Mouse (Mus musculus) cerebellum, adult 8-10 months (tissue): ENCODE results near the gene Mid1.
"Not testable (repeated sequence)": the region's sequence is repeated elsewhere in the genome, so short reads cannot be mapped to it uniquely, and the experiment has no call there.

Experiments used
- DNase-seq: peaks from one replicate; pipeline ENCODE4 v3.0.0; 2022

Mid1 gene

GRCm38 (mm10) chrX:170003536-170003935, 318.5 kb downstream of the Mid1 start:
- not testable (repeated sequence) for DNase-seq

DNA sequence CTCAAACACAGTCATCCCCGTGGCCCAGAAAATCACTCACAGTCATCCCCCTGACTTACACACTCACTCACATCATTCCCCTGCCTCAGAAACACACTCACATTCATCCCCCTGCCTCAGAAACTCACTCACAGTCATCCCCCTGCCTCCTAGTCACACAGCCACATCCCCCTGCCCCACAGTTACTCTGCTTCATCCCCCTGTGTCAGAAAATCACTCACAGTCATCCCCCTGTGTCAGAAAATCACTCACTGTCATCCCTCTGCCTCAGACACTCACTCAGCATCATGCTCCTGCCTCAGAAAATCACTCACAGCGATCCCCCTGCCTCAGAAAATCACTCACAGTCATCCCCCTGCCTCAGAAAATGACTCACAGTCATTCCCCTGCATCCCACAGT, 319.2 kb downstream of the Mid1 start:
- DNase-seq = not testable (repeated sequence)

DNA sequence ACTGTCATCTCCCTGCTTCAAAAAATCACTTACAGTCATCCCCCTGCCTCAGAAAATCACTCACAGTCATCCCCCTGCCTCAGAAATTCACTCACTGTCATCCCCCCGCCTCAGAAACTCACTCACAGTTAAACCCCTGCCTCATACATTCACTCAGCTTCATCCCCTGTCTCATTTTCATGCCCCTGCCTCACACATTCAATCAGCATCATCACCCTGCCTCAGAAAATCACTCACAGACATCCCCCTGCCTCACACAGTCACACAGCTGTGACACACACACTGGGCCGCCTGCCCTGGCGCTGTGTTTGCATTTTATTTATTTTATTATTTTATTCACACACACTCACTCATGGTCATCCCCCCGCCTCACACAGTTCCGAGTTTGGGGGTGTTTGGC, 319.8 kb downstream of the Mid1 start:
- DNase-seq = not testable (repeated sequence)

DNA sequence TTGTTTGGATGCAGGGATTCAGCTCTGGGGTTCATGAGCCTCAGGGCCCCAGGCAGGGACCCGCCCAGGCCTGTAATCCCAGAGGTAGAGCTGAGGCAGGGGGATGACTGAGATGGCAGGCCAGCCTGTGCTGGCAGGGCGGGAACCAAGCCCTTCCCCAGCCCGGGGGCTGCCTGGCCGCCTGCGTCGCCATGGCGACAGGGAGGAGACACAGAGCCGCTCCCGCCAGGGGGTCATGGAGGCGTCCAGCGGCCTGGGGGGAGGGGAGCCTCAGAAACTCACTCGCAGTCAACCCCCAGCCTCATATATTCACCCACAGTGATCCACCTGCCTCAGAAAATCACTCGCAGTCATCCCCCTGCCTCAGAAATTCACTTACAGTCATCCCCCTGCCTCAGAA, 320.2 kb downstream of the Mid1 start:
- not testable (repeated sequence) for DNase-seq

GRCm38 (mm10) chrX:170005695-170006297, 320.8 kb downstream of the Mid1 start:
- DNase-seq = not testable (repeated sequence)

DNA sequence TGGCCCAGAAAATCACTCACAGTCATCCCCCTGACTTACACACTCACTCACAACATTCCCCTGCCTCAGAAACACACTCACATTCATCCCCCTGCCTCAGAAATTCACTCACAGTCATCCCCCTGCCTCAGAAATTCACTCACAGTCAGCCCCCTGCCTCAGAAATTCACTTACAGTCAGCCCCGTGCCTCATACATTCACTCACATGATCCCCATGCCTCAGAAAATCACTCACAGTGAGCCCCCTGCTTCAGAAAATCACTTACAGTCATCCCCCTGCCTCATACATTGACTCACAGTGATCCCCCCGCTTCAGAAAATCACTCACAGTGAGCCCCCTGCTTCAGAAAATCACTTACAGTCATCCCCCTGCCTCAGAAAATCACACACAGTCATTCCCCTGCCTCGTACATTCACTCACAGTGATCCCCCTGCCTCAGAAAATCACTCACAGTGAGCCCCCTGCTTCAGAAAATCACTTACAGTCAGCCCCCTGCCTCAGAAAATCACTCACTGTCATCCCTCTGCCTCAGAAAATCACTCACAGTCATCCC, 321.8 kb downstream of the Mid1 start:
- DNase-seq = not testable (repeated sequence)

DNA sequence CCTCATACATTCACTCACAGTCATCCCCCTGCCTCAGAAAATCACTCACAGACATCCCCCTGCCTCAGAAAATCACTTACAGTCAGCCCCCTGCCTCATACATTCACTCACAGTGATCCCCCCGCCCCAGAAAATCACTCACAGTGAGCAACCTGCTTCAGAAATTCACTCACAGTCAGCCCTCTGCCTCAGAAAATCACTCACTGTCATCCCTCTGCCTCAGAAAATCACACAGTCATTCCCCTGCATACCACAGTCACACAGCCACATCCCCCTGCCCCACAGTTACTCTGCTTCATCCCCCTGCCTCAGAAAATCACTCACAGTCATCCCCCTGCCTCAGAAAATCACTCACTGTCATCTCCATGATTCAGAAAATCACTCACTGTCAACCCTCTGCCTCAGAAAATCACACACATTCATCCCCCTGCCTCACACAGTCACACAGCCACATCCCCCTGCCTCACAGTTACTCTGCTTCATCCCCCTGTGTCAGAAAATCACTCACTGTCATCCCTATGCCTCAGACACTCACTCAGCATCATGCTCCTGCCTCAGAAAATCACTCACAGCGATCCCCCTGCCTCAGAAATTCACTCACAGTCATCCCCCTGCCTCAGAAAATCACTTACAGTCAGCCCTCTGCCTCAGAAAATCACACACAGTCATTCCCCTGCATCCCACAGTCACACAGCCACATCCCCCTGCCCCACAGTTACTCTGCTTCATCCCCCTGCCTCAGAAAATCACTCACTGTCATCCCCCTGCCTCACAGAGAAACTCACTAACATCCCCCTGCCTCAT, 322.6 kb downstream of the Mid1 start:
- DNase-seq = not testable (repeated sequence)

DNA sequence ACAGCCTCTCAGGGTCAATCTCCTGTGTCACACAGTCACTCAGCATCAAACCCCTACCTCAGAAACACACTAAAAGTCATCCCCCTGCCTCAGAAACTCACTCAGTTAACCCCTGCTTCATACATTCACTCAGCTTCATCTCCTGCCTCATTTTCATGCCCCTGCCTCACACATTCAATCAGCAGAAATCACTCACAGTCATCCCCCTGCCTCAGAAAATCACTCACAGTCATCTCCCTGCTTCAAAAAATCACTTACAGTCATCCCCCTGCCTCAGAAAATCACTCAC, 323.1 kb downstream of the Mid1 start:
- not testable (repeated sequence) for DNase-seq

DNA sequence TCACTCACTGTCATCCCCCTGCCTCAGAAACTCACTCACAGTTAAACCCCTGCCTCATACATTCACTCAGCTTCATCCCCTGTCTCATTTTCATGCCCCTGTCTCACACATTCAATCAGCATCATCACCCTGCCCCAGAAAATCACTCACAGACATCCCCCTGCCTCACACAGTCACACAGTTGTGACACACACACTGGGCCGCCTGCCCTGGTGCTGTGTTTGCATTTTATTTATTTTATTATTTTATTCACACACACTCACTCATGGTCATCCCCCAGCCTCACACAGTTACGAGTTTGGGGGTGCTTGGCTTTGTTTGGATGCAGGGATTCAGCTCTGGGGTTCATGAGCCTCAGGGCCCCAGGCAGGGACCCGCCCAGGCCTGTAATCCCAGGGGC, 323.6 kb downstream of the Mid1 start:
- DNase-seq = peak; percentile 63

DNA sequence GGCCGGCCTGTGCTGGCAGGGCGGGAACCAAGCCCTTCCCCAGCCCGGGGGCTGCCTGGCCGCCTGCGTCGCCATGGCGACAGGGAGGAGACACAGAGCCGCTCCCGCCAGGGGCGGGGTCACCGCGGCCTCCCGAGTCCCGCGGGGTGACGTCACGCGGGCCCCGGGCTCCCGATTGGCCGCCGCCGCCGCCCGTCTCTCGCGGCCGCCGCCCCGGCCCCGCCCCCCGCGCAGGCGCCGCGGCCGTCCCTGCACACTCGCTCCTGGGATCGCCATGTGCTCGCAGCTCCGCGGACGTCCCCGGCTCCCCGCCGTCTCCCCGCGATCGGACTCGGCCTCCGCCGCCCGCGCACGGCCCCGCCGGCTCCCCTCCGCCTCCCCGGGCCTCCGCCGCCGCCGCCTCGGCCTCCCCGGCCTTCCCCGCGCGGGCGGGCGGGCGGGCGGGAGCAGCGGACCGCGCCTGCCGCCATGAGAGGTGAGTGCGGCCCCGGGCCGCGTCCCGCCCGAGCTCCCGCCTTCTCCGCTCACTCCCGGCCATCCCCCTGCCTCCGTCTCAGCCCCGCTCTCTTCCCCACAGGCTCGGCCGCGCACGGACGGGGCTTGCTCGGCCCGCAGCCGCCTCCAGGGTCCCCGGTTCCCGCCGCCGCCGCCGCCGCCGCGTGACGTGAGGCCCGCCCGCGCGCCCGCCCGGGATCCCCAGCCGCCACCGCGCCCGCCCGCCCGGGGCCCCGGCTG, 324.2 kb downstream of the Mid1 start, which contains the start of gene Gm21887:
Gene Gm21887, plus strand, starts transcription at position 644 of the 735 bp plus-strand sequence.
- DNase-seq = peak; percentile 95

DNA sequence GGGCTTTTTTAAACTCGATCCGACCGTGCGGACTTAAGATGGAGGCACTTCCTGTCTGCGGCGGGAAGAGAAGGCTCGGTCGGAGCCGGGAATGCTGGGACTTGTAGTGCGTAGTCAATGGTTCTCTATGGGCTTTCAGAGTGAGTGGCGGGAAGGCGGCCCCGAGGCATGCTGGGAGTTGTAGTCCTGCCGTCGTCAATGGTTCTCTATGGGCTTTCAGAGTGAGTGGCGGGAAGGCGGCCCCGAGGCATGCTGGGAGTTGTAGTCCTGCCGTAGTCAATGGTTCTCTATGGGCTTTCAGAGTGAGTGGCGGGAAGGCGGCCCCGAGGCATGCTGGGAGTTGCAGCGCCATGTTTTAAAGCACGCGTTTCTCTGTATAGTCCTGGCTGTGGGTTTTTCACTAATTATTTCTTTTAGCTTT, 324.8 kb downstream of the Mid1 start:
- DNase-seq = peak; percentile 100

DNA sequence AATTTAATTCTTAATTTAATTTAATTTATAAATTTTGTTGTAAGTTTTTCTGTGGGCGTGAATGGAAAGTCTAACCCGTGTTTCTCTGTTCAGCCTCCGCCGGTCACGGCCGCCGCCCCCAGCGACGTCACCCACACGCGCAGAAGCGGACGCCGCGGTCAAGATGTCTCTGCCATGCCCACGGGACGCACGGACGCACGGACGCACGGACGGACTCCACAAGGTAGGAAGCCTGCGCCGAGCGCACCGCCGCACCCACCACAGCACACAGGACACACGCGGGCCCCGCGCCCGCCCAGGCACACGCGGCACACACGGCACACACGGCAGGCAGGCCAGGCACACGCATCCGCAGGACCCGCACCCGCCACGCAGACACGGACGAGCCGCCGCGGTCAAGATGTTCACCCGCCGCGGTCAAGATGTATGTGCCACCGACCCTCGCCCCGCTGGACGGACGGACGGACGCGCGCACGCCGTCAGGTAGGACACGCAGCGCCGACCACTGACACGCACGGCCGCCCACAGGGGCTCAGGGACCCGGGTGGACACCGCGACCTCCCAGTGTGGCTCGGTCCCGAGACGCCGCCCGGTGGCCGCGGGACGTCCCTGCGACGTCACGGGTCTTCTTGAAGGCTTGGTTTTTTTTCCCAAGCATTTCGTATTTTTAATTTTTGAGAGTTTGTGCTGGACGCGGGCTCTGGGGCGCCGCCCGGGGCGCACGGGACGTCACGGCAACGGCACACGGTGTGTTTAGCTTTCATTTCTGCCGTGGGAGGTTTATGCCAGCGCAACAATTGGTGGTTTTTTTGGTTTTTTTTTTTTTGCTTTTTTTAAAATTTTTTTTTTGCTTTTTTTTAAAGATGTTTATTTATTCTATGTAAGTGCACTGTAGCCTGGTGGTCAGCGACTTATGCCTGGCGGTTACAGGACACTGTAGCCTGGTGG, 325.9 kb downstream of the Mid1 start:
- peak; percentile 73 for DNase-seq

- DNase-seq = not testable (repeated sequence)
Observed at GRCm38 (mm10) chrX:170011529-170011879, 326.5 kb downstream of the Mid1 start.

DNA sequence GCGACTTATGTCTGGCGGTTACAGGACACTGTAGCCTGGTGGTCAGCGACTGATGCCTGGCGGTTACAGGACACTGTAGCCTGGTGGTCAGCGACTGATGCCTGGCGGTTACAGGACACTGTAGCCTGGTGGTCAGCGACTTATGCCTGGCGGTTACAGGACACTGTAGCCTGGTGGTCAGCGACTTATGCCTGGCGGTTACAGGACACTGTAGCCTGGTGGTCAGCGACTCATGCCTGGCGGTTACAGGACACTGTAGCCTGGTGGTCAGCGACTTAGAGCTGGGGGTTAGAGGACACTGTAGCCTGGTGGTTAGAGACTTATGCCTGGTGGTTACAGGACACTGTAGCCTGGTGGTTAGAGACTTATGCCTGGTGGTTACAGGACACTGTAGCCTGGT, 328.4 kb downstream of the Mid1 start:
- DNase-seq = not testable (repeated sequence)

DNA sequence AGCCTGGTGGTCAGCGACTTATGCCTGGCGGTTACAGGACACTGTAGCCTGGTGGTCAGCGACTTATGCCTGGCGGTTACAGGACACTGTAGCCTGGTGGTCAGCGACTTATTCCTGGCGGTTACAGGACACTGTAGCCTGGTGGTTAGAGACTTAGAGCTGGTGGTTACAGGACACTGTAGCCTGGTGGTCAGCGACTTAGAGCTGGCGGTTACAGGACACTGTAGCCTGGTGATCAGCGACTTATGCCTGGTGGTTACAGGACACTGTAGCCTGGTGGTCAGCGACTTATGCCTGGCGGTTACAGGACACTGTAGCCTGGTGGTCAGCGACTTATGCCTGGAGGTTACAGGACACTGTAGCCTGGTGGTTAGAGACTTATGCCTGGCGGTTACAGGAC, 329.0 kb downstream of the Mid1 start:
- not testable (repeated sequence) for DNase-seq

GRCm38 (mm10) chrX:170015883-170016282, 330.9 kb downstream of the Mid1 start:
- DNase-seq = not testable (repeated sequence)

DNA sequence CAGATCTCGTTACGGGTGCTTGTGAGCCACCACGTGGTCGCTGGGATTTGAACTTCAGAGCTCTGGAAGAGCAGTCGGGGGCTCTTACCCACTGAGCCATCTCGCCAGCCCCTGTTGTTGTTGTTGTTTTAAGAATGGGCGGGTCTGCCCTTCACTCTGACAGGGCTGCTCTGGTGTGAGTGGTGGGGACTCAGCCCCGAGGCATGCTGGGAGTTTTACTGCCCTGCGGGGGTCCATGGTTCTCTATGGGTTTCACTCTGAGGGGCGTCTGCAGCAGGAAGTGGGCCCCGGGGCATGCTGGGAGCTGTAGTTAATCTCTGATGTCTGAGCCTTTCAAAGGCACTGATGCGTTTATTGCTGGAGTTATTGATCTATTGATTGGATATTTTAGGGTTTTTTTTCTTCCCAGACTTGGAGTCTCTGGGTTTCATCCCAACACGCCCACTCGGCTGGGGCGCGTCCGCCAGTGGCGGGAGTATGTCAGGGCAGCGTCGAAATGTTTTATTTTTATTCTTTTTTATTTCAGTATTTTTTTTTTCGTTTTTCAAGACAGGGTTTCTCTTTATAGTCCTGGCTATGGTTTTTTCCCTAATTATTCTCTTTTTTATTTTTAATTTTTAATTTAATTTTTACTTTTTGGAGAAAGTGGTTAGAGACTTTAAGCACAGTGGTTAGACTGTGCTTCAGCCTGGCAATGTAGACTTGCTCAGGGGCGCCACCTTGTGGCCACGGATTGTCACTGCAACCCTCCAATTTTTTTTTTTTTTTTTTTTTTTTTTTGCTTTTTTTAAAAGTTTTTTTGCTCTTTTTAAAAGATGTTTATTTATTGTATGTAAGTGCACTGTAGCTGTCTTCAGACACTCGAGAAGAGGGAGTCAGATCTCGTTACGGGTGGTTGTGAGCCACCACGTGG, 332.6 kb downstream of the Mid1 start:
- DNase-seq = not testable (repeated sequence)

DNA sequence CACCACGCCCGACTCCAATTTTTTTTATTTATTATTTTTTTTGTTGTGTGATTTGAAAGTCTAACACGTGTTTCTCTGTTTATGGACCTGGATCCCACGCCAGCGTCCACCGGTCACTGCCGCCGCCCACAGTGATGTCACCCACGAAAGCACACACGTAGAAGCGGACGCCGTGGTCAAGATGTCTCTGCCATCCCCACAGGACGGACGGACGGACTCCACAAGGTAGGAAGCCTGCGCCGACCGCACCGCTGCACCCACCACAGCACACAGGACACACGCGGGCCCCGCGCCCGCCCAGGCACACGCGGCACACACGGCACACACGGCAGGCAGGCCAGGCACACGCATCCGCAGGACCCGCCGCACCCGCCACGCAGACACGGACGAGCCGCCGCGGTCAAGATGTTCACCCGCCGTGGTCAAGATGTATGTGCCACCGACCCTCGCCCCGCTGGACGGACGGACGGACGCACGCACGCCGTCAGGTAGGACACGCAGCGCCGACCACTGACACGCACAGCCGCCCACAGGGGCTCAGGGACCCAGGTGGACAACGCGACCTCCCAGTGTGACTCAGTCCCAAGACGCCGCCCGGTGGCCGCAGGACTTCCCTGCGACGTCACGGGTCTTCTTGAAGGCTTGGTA, 333.7 kb downstream of the Mid1 start:
- peak; percentile 64 for DNase-seq

DNA sequence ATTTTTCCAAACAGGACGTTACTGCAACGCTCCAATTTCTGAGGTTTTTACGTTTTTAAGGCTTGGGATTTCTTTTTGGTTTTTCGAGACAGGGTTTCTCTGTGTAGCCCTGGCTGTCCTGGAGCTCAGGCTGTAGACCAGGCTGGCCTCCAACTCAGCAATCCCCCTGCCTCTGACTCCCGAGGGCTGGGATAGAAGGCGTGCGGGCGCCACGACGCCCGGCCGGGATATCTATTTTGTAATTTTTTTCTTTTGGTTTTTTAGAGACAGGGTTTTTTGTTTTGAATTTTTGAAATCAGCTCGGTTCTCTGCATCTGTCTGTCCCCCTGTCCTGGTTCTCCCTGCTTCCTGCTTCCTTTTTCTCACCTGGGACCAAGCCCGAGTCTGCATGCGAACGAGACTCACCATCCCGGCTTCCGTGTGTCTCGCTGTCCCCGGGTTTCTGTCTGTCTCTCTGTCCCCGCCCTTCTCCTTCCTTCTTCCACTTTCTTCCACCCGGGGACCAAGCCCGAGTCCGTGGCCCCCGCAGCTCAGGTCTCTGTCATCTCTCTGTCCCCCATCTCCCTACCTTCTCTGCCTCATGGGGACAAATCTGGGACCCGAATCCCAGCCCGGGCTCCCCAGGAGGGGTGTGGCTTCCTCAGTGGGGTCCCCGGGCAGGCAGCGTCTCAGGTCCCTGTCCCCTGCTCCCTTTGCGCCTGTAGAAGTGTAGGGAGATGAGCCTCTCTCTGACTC, 334.4 kb downstream of the Mid1 start:
- not testable (repeated sequence) for DNase-seq
